Mouse (Mus musculus) brown adipose tissue, adult 24 weeks (tissue): ENCODE measurements around the gene Atp9a. TPM values are rescaled to one million over a fixed set of nuclear protein-coding genes. Genes with fewer than 3 reads are reported as not detected.

ENCODE experiments used
- H3K27ac ChIP-seq: fragments of 200-500 bp; replicated peaks from 2 replicates; pipeline ENCODE4 v1.5.1; 2012; ENCODE audit warnings: low read depth, mild to moderate bottlenecking, low read length
- H3K4me1 ChIP-seq: fragments of 200-500 bp; 2 replicates; pipeline ENCODE4 v1.6.1; 2012; ENCODE audit warnings: low read length, mixed read lengths; ENCODE audit not compliant: control insufficient read depth, insufficient read depth, insufficient read length
- H3K4me3 ChIP-seq: fragments of 200-500 bp; 2 replicates; pipeline ENCODE4 v1.5.1; 2012; ENCODE audit warnings: low read depth, mild to moderate bottlenecking, low read length, moderate library complexity; ENCODE audit not compliant: insufficient read depth
- polyA plus RNA-seq: library from polyadenylated mRNA; stranded (reverse); fragments of >200 nt; gene quantifications from 2 replicates; pipeline ENCODE4 v1.2.4, GENCODE M21; 2012; ENCODE audit not compliant: missing spikeins, insufficient read depth, insufficient read length

Atp9a gene
- polyA plus RNA-seq, result 49.7 and 51.4 TPM in 2 replicates

DNA sequence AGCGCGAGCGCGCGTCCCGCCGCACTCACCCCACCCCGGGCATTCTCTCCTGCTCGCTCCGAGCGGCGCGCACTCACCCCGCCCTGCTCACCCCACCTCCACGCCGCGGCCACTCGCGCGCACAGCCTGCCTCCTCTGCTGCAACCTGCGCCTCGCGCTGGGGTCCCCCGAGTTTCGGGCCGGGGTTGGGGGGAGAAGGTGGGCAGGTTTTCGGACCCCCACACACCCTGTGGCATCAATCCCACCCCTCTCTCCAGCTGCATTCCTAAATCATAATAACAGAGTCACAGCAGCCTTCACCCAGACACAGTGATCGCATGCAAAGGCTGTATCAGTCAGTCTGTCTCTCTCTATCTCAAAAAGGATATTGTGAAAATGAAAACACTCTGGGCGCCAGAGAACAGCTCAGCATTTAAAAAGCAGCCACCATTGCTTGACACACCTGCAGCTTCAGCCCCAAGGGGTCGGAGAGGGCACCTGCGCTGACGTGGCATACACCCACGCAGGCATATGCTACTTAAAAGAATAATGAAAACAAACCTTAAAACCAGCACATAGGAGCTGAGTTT, at the start of gene Atp9a:
Gene Atp9a (minus strand): TSS at position 351 of the 569 bp plus-strand sequence.
- Histone ChIP-seq H3K27ac (peak within 1 kb of the TSS; percentile 85), H3K4me1 (peaks cover 5% of the 10 kb centered on the region; the same call in 1 of the 2 replicates), H3K4me3 (peak within 1 kb of the TSS; percentile 98)

GRCm38 (mm10) chr2:168791115-168791802, 49.0 kb upstream of the Atp9a start:
- Histone ChIP-seq H3K27ac (no peak overlapping the region), H3K4me3 (no peak overlapping the region), H3K4me1 (no peaks in the 10 kb centered on the region)

GRCm38 (mm10) chr2:168786174-168786573, 44.0 kb upstream of the Atp9a start:
- Histone ChIP-seq H3K4me1 (no peaks in the 10 kb centered on the region), H3K27ac (no peak overlapping the region), H3K4me3 (no peak overlapping the region)

DNA sequence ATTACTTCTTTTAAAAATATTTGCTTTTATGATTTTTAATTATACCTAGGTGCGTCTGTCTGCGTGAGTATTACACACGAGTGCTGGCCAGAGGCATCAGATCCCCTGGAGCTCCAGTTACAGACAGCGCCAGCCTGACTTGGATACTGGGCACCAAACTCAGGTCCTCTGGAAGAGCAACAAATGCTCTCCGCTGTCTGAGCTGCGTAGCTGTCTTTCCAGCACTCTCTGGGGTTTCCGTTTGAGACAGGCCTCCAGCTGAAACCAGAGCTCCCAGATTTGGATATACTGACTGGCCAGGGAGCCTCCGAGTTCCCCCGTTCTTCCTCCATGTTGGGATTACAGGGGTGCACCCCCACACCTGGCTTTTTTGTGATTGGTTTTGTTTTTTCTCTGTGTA, 38.4 kb upstream of the Atp9a start:
- H3K27ac ChIP-seq, result no peak overlapping the region
- H3K4me1 ChIP-seq, result no peaks in the 10 kb centered on the region
- no peak overlapping the region for H3K4me3 ChIP-seq

DNA sequence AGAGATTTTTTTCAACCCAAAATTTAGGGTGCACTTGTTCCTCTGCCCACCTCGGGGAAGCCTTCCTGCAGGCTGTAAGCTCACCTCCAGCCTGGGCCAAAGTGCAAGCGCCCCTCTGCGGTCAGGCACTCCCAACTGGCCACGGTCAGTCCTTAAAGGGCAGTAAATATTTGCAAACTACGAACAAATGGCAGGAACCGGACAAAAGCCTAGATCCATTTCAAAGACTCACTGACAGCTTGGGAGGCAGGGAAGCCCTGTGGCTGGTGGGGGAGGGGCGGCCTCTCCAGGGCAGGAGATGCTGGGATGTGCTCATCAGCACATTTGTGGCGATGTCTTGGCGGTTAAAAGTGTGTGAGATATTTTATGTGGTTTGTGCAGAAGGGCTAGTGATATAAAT, 37.8 kb upstream of the Atp9a start:
- H3K4me3 ChIP-seq, result no peak overlapping the region
- no peaks in the 10 kb centered on the region for H3K4me1 ChIP-seq
- no peak overlapping the region for H3K27ac ChIP-seq

DNA sequence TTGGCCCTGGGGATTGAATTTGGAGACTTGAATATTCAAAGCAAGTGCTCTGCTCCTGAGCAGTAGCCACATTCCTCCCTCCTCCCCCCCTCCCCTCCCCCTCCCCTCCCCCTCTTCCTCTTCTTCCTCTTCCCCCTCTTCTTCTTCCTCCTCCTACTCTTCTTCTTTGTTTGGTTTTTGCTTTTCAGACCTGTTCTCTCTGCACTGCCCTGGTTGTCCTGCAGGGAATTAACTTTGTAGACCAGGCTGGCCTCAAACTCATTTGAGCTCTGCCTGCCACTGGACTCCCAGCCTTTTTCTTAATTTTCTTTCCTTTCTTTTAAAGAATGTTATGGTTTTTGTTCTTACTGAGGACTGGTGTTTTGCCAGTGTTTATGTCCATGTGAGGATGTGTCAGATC, 35.3 kb upstream of the Atp9a start:
- Histone ChIP-seq H3K4me3 (no peak overlapping the region), H3K27ac (no peak overlapping the region), H3K4me1 (no peaks in the 10 kb centered on the region)

DNA sequence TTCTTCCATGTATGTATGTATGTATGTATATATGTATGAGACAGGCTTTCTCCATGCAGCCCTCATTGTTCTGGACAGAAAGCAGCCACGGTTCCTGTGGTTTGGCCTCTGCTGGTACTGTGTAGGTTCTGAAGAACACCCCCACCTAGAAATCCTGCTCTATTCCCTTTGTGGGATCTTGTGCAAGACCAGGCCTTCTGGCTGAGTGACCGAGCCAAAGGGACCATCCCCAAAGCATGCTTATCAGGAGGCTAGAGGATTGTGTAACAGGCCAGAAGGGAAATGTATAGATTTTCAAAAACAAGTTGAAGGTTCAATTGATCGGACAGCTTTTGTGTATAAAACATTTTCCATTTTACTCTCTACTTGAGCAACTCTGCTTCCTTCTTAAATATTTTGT, 34.0 kb upstream of the Atp9a start:
- H3K4me1 ChIP-seq, result no peaks in the 10 kb centered on the region
- no peak overlapping the region for H3K27ac ChIP-seq
- H3K4me3 ChIP-seq, result no peak overlapping the region

GRCm38 (mm10) chr2:168769259-168769658, 27.1 kb upstream of the Atp9a start:
- no peaks in the 10 kb centered on the region; the same call in 1 of the 2 replicates for H3K4me1 ChIP-seq
- no peak overlapping the region for H3K4me3 ChIP-seq
- no peak overlapping the region for H3K27ac ChIP-seq

GRCm38 (mm10) chr2:168767582-168767981, 25.4 kb upstream of the Atp9a start, which contains the start of gene Sall4:
Gene Sall4, minus strand, starts transcription at chr2:168767943.
- Histone ChIP-seq H3K4me3 (peak within 1 kb of the TSS; percentile 44), H3K27ac (no peak within 1 kb of the TSS)

GRCm38 (mm10) chr2:168766538-168767361, 24.5 kb upstream of the Atp9a start:
- no peaks in the 10 kb centered on the region; the same call in 1 of the 2 replicates for H3K4me1 ChIP-seq
- no peak overlapping the region for H3K27ac ChIP-seq
- H3K4me3 ChIP-seq, result peak overlapping the region; percentile 44

More at GRCm38 (mm10) chr2:168767582-168767981, 25.4 kb upstream of the Atp9a start, which contains the start of gene Sall4:
- H3K4me1 ChIP-seq, result no peaks in the 10 kb centered on the region; the same call in 1 of the 2 replicates

- H3K4me1 ChIP-seq, result no peaks in the 10 kb centered on the region; the same call in 1 of the 2 replicates
- peak overlapping the region; percentile 44 for H3K4me3 ChIP-seq
- H3K27ac ChIP-seq, result no peak overlapping the region
Observed at GRCm38 (mm10) chr2:168765696-168766537, 23.7 kb upstream of the Atp9a start.

DNA sequence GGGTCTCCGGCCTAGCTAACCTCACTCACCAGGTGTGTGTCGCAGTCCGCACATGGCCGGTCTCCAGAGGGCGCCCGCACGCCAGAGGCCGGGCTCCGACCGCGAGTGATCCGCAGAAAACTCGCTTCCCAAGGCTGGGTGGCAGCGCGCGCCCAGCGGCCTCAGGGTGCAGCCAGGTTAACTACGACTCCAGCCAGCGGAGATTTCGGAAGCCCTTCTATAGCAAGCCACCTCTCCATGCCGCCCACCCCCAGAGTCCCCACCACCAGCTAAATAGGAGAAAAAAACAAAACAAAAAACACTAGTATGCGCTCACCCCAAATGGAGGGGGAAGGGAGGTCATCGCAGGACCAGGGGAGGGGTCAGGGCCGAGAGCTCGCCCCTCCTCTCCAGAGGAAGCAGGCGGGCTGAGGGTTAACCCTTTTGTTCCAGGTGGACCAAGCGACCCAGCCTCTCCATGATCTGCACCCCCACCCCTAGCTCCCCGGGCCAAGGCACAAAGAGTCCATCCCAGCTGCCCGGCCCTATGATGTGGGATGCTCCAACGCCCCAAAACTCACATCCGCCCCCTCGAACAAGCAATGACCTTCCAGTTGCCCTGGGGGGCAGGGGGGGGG, 23.0 kb upstream of the Atp9a start:
- peak overlapping the region; percentile 44 for H3K4me3 ChIP-seq
- H3K27ac ChIP-seq, result no peak overlapping the region
- H3K4me1 ChIP-seq, result no peaks in the 10 kb centered on the region; the same call in 1 of the 2 replicates

GRCm38 (mm10) chr2:168764460-168764867, 22.3 kb upstream of the Atp9a start:
- Histone ChIP-seq H3K27ac (no peak overlapping the region), H3K4me1 (no peaks in the 10 kb centered on the region; the same call in 1 of the 2 replicates), H3K4me3 (no peak overlapping the region)

GRCm38 (mm10) chr2:168763785-168764184, 21.6 kb upstream of the Atp9a start:
- Histone ChIP-seq H3K27ac (no peak overlapping the region), H3K4me3 (no peak overlapping the region), H3K4me1 (no peaks in the 10 kb centered on the region; the same call in 1 of the 2 replicates)
